Mouse (Mus musculus): ENCODE measurements at regions not wholly inside any gene's neighbourhood (a gene's known extent, or its start where the extent isn't known, plus 50 kb on each side); places are given as distances from the start of the nearest gene placed in this dataset.

DNA sequence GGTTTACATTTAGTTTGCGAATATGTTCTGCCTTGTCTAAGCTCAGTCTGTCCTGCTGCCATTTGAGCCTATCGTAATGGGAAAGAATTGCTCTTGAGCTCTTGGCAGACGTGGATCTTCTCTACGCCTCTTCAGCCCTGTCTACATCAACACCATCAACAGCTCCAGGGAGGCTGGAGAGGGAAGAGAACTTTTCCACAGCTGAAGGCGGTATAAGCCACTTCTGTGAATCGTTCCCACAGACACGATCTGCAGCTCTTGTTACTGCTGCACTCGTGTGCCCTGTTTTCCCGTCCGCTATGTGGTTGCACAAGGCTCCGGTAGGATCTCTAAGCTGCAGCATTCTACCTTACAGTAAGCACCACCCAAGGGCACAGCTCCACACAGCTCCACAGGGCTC, 128.5 kb upstream of the Cadm1 start:
- DNase-seq, result no peak

DNA sequence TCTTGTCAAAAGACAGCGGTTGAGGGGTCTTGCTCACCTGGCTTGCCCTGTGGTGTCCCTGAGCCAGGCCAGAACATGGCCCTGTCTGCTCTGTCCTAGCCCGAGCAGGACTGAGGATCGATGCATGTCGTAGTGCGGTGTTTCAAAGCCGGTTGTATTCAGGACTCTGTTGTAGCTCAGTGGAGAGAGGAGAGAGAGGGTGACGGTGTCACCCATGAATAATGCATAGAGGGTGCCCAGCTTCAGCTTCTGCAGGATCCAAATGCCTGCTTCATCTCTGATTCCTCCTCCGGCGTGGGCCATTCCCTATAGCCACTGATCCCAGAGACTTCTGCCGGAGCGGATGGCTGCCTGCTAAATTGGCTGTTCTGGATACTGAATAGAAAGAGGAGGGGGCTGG, 126.7 kb upstream of the Cadm1 start:
- no peak for DNase-seq

GRCm38 (mm10) chr9:47404821-47405220, 125.2 kb upstream of the Cadm1 start:
- DNase-seq, result no peak

GRCm38 (mm10) chr9:47405547-47405946, 124.4 kb upstream of the Cadm1 start:
- DNase-seq, result no peak

GRCm38 (mm10) chr9:47407007-47407670, 122.8 kb upstream of the Cadm1 start:
- peak; percentile 63 for DNase-seq

GRCm38 (mm10) chr9:47408061-47408460, 121.9 kb upstream of the Cadm1 start:
- no peak for DNase-seq

DNA sequence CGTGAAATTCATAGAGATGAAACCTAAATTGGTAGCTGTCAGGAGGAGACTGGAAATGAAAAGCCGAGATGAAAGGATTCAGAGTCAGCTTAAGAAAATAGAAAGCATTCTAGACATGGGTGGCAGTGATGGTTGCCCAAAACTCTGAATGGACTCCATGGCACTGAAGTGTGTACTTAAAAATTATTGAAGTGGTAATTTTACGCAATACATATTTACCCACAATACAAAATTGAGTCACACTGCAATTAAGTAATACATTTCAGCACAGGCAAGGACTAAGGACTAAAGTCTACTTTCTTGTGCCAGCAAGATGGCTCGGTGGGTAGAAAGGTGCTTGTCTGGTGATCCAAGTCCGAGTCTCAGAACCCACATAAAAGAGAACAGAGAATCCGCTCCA, 120.4 kb upstream of the Cadm1 start:
- no peak for DNase-seq

- DNase-seq, result no peak
Measured at GRCm38 (mm10) chr9:47412786-47413185, 117.2 kb upstream of the Cadm1 start.

DNA sequence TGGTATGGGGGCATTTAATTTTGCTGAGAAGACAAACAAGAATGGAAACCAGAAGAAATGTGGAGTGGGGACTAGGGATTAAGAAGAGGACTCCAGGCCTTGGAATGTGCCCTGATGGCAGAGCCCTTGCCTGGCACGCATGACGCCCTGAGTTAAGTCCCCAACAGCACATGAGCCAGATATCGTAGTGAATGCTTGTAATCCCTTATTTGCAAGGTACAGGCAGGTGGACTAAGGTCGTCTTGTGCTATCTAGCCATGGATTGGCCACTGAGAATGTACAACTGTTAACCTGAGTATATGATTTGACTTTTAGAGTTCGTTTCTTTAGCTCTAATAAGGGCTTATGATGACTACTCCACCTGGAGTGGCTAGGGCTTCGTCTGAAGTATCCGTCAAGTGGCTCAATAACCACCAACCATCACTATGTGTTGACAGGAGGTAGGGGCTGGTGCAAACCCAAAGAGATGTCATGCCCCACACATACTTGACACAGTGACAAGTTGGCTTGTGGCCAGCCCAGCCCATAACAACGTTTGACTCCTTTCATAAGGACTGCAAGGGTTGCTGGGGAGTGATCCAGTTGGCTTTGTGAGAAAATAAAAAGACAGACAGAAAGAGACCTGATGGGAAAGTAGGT, 115.5 kb upstream of the Cadm1 start:
- DNase-seq, result no peak

- DNase-seq, result no peak
Measured at GRCm38 (mm10) chr9:47422151-47422599, 107.8 kb upstream of the Cadm1 start.

DNA sequence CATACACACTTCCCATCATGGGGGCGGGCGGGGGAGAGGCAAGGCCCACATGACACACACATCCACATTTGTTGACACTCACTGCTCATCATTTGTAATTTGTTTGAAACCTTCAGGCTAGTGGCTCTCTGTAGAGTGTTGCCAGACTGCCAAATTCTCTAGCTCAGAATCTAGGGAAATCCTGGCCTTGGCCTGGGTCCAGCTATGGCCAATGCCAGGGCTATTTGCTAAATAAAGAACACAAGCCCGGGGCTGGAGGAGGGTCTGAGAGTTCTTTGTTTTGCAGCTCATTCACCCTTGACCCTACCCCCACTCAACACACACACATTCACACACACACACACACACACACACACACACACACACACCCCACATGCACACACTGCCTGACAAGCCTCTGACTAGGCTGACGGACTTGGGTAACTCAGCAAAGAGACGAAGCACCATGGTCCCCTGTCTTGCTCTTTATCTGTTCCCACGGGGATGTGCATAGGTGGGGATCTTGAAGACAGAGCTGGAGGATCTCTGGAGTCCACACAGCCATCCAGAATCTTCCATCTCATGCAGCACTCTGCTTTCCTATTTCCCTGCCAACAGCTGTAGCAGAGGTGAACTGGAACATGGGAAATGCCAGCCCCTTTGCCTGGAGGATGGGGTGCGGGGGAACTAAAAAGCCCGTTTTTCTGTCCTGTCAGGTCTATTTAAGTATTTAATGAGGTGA, 107.1 kb upstream of the Cadm1 start:
- peak; percentile 72 for DNase-seq

GRCm38 (mm10) chr9:47423462-47423832, 106.5 kb upstream of the Cadm1 start:
- DNase-seq, result no peak

DNA sequence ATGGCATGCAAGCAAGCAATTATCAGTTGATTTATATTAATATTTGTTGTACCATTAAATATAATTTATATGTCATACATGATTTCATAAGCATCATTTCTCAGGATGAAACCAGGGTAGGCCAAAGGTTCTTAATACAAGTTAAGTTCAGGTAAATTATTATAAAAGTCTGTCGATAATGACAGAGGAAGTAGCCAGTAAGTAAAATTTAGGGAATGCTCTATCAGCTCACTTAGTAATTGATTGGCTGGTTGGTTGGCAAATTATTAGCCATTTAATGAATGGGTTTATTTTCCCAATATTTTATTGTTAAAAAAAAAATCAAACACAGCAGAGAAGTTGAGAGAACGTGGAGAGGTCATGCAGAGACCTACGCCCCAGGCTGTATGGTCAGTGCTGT, 105.8 kb upstream of the Cadm1 start:
- no peak for DNase-seq

- DNase-seq, result no peak
Measured at GRCm38 (mm10) chr9:47426712-47427111, 103.3 kb upstream of the Cadm1 start.

DNA sequence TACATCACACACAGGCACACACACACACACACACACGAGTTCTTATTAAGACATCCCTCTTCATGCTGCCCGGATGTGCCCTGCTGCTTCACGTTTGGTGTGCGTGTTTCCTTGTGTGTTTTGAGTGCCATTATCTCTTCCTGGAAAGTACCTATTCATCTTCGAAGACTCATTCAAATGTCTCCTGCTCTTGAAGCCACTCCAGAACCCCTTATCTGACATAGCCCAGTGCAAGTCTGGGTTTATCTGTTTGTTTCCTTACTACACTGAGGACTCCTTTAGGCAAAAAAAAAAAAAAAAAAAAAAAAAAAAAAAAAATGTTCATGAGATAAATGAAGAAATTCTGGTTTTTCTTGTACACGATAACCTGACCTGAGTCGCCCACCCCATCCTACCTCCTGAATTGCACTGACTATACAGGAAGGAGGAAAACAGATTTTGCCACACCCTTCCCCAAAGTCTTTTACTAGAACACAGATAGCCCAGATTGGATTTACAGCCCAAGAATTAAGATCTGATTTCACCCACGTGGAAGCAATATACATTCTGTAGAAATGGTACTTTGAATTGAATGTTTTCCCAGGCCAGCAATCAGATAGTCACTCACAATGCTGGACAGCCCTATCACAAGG, 101.1 kb upstream of the Cadm1 start:
- no peak for DNase-seq

- no peak for DNase-seq
Measured at GRCm38 (mm10) chr9:47429691-47430090, 100.3 kb upstream of the Cadm1 start.

DNA sequence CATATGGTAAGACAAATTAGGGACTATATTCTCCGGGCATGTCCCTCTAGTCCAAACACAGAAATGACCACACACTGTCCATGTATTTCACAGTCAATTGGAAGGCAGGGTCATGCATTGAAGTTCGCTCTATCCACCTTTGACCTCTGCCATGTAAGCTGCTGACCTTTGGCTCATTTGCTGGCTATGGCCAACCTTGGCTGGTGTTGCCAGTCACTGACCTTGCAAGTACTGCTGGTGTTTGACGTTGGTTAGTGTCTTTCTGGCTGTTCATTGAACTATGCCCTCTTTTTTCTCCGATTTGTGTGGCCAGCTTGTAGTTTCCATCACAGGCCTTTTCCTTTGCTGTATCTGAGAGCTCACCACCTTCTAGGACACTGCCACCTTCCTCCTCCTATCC, 97.3 kb upstream of the Cadm1 start:
- no peak for DNase-seq

DNA sequence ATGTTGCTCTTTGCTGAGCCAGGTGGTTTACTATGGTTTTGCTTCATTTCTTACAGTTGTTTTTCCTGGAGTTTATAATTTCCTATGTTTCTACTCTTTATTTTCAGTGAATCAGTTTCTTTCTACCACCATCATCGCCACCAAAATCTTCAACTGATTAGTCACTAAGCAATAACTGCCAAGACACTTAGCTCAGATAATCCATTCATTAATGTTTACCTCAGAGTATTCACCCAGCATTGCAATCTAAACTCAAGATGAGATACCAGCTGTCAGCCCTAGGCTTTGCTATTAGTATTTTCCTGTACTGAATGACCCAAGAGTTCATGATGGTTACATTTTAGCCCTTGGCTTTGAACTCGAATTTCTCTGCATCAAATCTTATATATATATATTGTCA, 96.8 kb upstream of the Cadm1 start:
- no peak for DNase-seq

DNA sequence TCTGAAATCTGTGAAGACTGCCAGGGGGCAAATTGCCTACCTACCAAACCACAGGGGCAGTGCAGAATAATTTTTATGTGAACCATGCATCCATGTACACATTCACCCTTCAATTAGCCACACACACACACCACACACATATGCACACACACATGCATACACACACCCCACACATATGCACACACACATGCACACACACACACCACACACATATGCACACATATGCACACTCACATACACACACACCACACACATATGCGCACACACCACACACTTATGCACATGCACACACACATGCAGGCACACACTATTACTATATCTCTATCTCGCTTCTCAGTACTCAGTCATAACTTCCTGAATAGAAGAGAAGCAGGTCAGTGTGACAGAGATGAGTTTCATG, 95.9 kb upstream of the Cadm1 start:
- no peak for DNase-seq

DNA sequence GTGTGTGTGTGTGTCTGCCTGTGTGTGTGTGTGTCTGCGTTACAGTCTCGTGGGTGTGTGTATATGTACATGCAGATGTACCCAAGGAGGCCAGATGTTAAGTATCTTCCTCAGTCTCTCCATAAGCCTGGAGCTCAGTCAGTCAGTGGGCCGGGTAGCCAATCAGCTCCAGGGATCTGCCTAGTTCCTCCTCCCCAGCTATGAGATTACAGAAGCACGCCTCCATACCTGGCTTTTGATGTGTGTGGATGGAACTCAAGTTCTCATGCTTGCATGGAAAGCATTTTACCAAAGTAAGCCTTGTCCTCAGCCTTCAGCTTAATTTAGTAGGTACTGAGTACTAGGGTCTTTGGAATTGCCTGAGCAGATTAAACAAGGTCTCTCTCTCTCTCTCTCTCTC, 91.0 kb upstream of the Cadm1 start:
- DNase-seq, result no peak

GRCm38 (mm10) chr9:47439506-47439905, 90.5 kb upstream of the Cadm1 start:
- no peak for DNase-seq

DNA sequence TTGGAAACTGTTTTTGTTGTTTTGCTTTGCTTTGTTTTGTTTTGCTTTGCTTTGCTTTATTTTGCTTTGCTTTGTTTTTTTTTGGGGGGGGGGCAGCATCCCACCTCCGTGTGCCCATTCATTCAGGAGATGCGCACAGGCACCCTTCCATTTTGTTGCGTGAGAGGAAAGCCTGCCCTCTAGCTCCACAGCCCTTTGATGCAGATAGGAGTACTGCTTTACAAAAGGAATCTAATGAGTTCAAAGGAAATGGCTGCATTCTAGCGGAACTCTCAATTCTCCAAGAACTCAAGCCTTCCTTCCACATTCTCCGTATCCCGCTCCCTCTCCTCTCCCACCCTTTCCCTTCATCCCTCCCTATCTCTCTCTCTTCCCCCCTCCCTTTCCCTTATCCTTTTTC, 89.8 kb upstream of the Cadm1 start:
- no peak for DNase-seq

GRCm38 (mm10) chr9:47441155-47441554, 88.8 kb upstream of the Cadm1 start:
- DNase-seq, result no peak

- DNase-seq, result no peak
Measured at GRCm38 (mm10) chr9:47444168-47444567, 85.8 kb upstream of the Cadm1 start.
